Mouse (Mus musculus) frontal cortex, postnatal 36 days (tissue): ENCODE results near the gene Cldn1.

ENCODE experiments used
- DNase-seq, 2 experiments: peaks; one replicate each; pipeline ENCODE4 v3.0.0; 2022; ENCODE audit warnings: low spot score in 2 of 2

The Cldn1 gene

DNA sequence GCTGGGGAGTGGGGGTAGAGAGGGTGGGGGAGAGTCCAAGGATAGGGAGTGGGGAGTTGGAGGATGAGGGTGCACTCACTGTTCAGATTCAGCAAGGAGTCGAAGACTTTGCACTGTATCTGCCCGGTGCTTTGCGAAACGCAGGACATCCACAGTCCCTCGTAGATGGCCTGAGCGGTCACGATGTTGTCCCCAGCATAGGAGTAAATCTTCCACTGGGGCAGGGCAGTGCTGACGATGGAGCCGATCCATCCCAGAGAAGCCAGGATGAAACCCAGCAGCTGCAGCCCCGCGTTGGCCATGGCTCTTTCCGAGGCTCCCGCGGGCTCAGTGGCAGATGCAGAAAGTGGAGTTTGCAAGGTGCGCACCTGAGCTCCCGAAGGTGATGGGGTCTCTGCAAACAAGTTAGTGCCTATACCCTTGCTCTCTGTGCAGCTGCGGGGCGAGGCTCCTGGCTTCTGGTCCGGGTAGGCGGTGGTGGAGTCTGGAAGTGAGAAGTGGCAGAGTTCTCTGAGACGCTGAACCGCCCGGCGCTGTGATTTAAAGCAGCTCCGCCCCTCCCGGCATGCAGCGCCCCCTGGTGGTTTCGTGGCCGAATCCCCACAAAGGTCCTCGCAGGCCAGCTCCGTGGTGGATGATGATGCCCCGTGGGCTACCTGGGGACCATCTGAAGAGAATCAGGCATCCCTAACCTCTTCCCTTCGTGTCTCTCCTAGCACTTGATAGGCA lies at the start of gene Cldn1:
TSS of gene Cldn1 (minus strand) at position 517 of the 729 bp plus-strand sequence.
- DNase-seq, result peak; percentile 73 to 80

DNA sequence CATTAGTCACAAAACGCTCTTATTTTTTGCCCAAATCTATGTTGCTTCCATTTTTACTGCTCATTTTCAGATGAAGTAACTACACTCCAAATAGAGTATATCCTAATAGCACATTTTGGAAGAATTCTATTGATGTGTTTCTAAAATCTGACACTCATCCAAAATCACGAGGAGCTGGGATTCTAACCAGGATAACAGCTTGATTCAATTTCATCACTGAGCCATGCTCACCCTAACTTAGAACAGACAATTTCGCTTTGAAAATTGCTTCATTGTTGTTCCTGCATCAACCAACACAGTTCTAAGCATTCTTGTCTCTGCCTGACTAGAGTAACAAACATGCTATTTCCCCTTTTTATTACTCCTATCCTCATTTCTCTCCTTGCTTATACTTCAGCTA lies 47.0 kb upstream of the Cldn1 start:
- peak in 1 of 2 experiments; percentile 4 for DNase-seq

- no peak for DNase-seq
Observed at GRCm38 (mm10) chr16:26404070-26404469, 32.4 kb upstream of the Cldn1 start.

DNA sequence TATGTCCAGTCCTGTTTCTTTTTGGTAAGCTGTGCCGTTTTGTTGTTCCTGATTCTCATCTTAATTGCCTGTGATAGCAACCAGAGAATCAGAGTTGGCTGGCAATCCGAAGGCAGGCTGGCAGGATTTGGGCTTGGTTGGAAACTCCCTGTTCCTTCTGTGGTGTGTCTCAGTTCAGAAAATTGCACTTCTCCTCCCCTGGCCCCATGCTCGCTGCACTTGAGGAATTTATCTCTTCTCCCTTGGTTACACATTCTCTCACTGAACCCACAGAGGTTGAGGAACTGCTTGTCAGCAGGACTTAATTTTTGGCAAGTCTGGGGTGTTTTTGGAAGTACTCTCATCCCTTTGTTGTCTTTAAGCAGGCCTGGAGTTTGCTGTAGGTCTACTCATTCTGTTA lies 29.3 kb upstream of the Cldn1 start:
- no peak for DNase-seq

DNA sequence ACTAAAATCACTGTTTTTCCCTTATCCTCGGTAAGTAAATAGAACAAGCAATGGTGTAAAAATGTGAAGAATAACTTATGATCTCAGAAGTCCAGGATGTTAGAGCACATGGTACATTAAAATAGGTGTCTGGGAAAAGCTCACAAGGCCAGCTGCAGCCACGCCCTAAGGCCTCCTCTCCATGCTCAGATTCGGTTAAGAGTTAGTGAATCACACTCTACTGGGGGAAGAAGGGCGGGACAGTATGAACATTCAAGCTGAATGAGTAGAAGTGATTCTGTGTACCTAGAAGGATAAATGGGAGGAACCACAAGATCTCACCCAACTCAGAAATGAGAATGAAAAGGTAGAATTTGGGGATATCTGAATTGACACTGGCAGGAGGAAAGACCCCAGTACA lies 28.9 kb upstream of the Cldn1 start:
- DNase-seq, result no peak

DNA sequence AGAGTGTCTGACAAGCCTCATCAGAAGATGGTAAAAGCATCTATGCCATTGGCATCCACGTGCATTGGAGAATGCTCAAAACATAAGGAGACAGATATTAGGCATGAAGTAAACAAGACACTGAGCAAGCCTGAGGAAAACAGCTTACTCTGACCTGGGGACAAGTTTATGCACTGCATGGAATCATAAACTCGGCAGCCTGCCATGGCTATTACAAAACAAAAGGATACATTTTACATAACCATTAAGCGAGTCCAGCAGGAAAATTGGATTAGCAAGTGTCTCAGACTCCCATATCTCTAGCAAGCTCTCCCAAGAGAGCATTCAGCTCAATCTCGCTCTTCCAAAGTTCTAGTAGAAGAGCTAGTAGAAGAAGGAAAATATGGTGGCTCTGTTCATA lies 19.3 kb upstream of the Cldn1 start:
- no peak for DNase-seq

- no peak for DNase-seq
Observed at GRCm38 (mm10) chr16:26386159-26386558, 14.5 kb upstream of the Cldn1 start.

DNA sequence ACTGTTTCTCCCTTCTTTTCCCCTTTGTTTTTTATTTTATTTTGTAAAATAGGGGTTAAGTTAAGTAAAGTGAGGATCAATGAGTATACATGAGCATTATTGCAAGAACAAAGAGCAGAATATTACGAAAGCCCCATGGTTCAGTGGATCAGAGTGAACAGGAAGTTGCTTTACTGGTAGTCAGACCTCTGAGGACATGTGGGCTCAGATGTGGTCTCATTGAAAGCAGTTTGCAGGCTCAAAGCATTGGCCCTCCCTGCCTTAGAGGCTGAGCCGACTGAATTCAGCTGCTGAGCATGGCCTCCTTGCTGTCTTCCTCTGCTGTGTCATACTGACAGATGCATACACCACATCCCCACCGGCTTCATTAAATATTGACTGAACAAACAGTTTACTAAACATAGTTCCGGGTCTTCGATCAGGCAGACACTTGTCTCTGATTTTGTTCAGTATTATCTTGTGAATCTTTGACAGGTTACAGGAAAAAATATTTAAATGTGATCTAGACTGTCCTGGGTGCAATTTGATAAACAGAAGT lies 12.5 kb upstream of the Cldn1 start:
- no peak for DNase-seq

- no peak for DNase-seq
Observed at GRCm38 (mm10) chr16:26377170-26377569, 5.5 kb upstream of the Cldn1 start.

GRCm38 (mm10) chr16:26370127-26370526 lies 1.5 kb downstream of the Cldn1 start:
- no peak for DNase-seq

GRCm38 (mm10) chr16:26369044-26369730 lies 2.5 kb downstream of the Cldn1 start:
- no peak for DNase-seq

DNA sequence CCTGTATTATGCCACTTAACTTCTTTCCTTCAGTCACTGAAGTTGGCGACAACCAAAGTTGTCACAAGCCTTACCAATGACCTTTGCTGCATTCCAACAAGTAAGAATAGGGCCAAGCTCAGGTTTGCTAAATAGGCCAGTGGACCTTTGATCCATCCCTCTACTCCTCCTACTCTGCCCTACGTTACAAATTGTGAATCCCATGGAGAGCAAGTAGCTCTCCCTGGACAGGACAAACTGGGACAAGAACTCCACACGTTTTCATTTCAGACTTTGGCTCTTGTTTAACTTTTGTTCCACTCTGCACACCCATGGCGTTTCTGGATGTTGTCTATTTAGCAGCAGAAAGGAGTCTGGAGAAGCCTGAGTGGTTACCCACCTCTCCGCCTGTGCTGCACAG lies 3.5 kb downstream of the Cldn1 start:
- no peak for DNase-seq

DNA sequence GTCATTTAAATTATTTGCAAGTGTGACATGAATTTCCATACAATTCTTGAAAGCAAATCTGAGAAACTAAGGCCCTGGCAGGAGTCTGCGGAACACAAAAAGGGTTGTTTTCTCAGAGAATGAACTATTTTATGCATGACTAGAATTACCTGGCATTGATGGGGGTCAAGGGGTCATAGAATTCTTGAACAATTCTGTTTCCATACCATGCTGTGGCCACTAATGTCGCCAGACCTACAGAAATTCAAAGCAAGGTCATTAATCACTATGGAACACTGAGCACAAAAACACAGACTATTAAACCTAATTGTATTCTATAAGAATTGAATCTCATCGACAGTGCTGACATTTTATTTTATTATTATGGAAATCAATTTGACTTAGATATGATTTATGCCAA lies 10.9 kb downstream of the Cldn1 start:
- no peak for DNase-seq

DNA sequence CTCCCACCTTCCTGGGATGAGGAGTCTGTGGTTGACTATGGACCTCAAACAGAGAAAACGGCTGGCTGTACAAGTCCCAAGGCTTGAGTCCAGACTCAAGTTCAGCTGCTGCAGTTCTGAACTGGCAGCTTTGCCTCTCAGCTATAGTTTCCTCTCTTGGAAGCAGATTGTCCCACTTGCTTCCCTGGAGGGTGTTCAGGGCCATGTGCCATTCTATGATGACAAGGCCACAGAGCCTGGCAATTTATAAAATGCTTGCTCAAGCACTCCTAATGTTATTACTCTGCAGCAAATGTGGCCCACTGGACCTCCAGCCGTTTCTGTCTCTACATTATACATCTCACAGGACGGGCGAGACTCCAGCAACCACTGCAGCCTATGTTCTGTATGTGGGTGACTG lies 12.0 kb downstream of the Cldn1 start:
- DNase-seq, result no peak

- no peak for DNase-seq
Observed at GRCm38 (mm10) chr16:26358898-26359297, 12.7 kb downstream of the Cldn1 start.

DNA sequence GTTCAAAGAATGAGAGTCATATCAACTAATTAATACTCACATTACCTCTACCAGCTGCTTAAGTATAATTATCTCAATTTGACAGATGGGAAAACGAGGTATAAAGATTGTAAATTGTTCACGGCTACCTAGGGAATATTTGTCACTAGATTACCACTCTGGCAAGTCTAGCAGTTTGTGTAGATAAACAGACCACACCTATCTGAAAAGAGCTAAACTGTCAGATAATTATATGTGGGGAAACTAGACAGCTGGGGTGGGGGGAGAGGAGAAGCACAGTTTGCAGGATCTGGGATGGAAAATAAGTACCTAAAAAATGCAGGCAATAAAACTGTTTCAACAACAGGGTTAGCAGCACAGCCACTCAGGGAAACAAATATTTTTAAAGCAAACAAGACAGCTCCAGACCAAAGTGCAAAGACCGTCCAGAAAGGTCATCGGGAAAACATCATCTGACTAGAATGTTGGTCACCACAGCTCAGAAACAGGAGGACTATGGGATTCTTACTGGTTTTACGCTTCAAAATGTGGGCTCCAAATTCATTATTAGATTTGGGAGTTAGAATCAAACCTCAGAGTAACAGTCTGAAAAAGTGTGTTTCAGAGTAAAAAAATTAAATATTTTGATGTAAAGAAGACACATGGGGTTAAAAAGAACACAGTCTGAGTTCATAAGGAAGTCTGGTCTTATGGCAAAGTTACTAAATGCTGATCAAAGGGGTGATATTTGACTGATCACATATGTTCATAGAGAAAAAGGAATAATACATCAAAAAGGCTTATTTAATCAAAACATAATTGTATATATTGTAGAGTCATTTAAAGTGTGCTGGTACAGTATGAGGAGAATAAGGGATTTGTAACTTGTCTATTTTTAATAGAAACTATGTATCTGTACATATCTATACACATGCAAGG lies 13.5 kb downstream of the Cldn1 start:
- no peak for DNase-seq

DNA sequence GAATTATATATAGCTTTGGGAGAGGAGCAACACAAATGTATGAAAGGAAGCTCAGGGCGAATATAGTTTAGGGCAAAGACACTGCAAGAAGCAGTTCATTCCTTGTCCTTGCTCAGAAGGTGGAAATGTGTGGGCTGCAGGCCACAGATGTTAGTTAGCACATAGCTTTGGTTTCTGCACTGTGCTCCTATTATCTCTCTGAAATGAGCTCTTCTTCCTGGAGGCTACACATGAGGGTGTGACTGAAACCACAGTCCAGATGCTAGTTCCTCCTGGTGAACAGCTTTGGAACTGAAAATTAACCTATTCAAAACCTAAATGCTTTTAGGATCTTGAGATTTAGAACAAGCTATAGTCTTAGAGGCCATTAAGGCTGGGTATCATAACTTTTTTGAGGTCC lies 16.1 kb downstream of the Cldn1 start:
- DNase-seq, result no peak

DNA sequence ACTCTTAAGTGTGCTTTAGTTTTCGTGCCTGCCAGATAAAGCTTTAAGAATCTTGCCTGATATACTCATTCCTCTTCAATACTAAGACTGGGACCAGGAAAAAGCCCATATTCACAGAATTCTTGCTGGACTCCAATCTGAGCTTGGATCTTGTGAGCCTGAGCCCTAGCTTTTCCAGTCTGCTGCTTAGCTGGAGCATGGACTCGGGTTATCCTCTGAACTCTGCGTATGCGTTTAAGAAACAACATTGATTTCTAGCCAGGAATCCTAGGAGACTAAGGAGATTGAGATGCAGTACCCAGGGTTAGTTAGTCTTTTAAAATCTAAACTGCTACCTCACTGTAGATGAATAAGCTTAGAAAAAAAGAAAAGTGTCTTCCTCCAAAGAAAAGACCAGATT lies 20.9 kb downstream of the Cldn1 start:
- DNase-seq, result no peak

DNA sequence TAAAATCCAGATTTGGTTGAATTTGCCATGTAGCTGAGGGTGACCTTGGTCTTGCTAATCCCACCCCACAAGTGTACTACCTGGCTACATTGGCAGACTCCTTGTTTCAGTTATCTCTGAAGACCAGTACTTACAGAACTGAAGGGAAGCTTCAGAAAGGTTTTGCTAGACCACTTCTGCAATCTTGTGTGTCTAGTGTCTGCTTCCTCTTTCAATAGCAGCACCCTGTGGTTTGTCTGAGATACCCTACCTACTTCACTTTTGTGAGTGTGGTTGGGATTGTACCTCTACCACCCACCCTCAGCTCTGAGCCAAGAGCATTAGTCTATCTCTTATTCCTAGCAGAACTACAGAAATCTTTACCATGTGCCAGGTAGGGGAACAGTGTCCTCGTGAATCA lies 22.8 kb downstream of the Cldn1 start:
- DNase-seq, result no peak

DNA sequence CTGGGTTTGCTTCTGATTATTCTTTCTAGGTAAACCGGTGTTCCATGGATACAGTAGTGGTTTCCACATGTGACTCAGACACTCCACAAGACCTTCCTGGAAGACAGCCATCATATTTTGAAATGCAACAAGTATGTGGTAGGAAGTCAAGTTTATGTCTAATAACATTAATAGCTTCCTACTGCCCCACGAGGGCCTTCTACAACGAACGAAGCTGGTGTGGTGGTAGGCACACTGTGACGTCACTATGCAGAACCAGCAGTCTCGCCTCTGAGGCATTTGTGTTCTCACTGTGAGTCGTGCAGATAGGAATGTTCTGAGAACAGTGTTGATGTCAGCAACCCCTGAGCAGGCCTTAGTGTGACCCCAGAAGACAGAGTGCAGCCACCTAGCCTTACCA lies 55.4 kb downstream of the Cldn1 start:
- DNase-seq, result no peak

GRCm38 (mm10) chr16:26314815-26315214 lies 56.8 kb downstream of the Cldn1 start:
- peak; percentile 23 to 28 for DNase-seq

- DNase-seq, result no peak
Observed at GRCm38 (mm10) chr16:26309402-26309801, 62.2 kb downstream of the Cldn1 start.
